Mouse (Mus musculus): ENCODE measurements around the gene Orm2. TPM values are rescaled to one million over a fixed set of nuclear protein-coding genes. Genes with fewer than 3 reads are reported as not detected.

Gene Orm2
- total RNA-seq, 2 experiments from 2014 or later: not detected

DNA sequence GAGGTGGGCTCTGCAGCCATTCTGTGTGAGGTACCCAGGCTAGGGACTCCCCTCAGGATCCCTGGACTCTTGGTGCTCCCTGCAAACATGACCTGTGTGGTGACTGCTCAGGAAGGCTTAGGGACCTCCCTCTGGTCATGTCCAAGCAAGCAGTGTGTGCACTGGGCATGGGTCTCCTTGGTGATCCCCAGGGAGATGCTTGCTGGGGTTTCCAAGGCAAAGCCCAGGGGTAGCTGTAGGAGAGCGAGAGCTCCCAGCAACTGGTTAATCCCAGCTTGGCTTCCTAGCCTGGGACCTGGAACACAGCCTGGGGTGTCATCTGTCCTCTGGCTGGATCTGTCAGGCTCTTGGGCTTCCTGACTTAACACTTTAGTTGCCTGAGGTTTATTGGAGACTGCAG, 13.1 kb downstream of the Orm2 start:
- peak; percentile 76 for DNase-seq
- intact Hi-C loops (cut with DNase I): no loop called here

DNA sequence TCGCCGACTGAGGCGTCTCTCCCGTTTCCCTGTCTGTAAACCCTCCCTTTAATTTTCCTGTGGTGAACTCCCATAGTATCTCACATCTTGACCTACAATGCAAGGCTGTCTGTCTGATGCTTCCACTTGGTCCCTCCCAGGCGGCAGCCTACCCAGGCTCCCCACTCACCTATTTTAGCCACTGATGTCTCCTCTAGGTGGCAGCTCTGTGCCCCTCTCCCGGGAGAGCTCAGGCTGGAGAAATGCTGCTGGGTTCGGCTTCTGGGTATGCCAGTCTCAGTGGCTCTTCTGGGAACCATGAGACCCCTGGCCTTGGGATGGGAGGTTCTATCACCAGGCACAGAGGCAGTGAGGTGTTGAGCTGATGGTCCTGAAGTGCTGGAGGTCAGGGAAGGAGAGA, 15.2 kb downstream of the Orm2 start:
- DNase-seq: no peak
- intact Hi-C loops (cut with DNase I): no loop called here

DNA sequence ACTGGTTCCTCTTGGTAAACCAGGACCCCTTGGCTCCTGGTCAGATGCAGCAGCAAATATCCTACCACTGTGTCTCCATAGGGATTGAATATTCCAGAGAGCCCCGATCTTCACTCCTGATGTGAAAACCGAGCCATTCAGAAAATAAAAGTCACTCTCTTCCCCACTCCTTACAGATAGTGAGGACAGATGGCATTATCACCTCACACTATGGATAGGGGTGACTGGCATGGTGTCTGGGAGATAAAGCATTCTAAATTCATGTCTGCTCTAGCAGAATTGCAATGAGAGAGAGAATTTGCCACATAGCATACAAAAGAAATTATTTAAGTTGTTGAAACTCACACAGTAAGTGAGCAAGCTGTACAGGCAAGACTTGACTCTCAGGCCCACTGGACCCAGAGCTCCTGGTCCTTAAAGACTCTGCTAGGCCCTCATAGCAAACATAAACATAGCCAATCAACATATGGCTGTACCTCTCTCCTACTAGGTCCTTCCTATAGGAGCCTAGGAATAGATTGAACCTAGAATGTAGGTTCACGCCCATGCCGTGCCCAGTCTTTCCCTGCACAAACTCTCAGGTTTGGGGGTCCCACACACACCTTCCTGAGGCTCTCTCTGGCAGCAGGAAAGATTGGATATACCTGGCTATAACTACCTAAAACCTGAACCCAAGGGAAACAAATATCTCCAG, 20.6 kb downstream of the Orm2 start:
- no peak for DNase-seq
- intact Hi-C loops (cut with DNase I): no loop called here

DNA sequence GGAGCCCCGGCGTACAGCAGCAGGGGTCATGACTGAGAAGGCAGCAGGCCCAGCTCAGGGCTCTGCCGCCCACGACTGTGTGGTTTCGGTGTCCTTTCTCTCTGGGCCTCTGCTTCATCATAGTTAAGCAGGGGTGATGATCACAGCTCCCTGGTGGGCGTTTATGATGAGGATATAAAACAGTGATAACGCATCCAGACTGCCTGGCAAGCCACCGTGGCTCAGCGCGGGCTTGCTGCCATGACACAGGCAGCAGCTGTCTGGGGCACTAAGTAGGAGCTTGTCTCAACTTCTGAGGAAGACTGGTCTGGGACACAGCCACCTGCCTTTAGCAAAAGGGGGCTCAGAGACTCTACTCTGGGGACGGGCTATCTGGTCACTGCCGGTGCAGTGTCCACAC, 21.2 kb downstream of the Orm2 start:
- DNase-seq: no peak
- intact Hi-C loops (cut with DNase I): no loop called here

DNA sequence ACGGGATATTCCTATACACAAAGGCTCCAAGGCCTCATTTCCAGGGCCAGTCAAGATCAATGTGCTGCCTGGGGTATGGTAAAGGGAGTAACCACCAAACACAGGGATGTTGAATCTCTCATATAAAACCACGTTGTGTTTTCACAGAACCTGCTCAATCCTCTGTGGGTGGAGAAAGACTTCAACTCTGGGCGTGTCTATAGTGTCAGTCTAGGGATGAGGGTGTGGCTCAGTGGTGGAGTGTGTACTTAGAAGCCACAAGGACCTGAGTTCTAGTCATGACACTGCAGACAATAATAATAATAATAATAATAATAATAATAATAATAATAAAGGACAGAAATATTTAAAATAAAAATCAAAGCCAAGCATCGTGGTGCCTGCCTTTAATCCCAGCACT, 22.0 kb downstream of the Orm2 start:
- no peak for DNase-seq
- intact Hi-C loops (cut with DNase I): no loop called here

DNA sequence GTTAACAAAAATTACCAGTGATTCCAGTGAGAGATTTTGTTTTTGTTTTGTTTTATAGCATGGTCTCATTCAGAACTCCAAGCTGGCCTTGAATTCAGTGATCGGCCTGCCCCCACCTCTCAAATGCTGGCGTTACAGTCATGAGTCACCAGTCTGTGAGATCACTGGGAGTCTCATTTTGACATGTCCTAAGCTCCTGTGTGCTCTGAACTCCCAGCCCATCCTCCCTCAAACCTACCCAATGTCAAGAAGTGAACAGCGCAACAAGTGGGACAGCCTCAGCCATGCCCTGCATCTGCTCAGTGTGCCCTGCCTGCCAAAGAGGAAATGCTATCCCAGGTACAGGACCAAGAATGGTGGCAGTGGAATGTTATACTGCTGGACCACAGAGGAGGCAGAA, 23.0 kb downstream of the Orm2 start:
- DNase-seq: no peak
- intact Hi-C loops (cut with DNase I): no loop called here

DNA sequence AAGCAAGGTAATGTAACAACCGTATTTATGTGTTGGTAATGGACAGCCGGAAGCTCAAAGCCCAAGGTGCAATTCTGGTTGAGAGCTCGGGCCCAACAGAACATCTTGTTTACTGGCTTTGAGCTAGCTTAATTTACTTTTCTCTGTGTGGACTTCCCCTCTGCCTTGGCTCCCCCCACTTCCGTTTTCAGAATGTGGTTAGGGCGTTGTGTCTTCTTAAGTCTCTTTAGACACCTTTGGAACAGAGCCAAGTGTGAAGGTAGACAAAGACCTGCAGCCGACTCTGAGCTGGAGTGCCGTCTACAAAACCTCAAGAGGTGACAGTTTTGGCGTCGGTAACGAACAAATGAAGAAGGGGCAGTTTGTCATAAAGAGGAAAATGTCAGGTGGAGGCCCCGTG, 23.5 kb downstream of the Orm2 start:
- intact Hi-C loops (cut with DNase I): no loop called here

DNA sequence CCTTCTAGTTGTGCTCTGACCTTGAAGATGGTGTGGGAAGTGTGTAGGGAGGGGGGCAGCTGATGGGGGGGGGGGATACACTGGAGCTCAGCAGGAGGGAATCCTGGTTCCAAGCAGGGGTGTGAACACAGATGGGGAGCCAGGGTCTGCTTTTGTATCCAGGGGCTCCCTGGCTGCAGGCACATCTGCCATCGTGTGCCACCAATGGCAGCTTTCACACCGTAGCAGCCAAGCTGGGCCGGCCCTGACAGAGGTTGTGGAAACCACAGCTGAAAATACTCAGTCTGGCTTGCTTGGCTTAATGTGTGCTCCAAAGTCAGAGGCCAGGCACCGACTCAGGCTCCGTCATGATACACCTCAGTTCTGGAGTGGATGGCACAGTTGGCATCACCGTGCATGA, 25.8 kb downstream of the Orm2 start:
- DNase-seq: no peak
- intact Hi-C loops (cut with DNase I): no loop called here

More for the DNA sequence above, 23.5 kb downstream of the Orm2 start:
- DNase-seq: no peak

DNA sequence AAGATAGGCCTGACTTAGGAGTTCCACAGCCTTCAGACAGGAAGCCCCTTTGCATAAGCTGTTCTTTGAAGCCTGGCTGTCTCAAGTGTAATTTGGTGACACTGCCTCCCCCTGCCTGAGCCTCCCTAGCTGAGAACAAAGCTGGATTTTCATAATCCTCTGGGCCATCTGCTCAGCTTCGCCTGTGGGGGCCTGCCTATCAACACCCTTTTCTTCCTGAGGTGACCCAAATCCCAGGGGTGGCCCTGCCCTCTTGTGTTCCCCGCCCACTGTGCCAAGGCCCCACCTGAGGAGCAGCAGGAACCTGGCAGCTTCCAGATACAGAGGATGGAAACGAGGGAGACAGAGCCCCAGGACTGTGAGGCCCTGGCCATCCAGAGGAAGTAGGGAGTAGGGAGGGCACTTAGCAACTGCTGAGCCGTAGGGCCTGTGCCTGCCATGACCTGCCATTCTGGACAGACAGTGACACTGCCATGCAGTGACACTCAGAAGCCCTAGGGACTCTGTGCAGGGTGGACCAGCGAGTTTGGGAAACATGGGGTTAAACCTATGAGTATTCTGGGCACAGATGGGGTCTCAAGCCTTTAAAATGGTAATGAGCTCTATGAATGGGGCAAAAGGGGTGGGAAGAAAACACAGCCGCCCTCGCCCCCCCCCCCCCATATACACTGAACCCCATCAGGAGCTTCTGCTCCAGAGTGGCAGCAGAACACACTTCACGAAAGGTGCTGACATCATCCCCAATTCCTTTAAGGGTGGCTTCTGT, 27.1 kb downstream of the Orm2 start:
- peak; percentile 49 for DNase-seq
- intact Hi-C loops (cut with DNase I): no loop called here

DNA sequence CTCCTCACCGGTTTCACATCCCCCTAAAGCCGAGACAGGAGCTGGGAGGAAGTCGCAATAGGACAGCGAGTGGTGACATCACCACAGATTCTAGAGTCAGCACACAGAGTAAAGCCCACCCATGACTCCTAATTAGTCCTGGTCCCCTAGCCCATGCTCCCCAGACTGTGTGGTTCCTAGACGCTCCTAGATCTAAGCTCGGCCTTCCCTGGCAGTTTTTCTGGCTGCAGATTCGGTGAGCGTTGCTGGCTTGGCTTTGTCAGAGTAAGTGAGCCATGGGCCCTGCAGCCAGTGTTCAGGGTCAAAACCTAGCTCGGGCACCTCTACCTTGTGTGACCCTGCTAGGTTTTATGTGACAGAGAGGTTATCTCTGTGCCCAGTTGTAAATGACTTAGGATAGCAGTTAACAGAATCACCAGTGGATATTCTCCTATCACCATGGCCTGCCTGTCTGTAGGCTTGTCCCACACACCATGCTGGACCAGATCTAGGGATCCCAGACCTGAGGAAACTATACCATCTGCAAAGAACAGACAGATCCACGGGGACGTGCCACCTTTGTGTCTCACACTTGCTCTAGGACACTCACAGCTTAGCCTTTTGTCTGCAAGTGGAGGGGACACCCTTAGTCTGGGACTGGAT, 27.8 kb downstream of the Orm2 start:
- intact Hi-C loops (cut with DNase I): no loop called here
- DNase-seq: no peak

DNA sequence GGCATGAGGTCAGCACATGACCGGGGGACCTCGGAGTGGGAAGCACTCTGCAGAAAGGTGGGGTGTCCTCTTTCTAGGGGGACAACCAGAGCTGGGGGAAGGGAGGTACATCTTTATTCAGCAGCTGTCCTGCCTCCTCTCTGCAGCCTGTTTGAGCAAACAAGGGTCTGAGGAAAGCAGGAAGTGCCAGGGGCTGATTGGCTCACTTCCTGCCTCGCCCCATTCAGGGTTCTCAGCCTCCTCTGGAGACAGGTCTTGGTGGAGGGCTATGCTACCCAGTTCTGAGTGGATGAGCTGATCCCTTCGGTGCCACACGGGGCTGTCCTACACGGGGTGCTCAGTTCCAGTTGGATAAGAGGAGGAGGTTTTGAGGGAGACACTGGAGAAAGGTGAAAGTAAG, 29.1 kb downstream of the Orm2 start:
- intact Hi-C loops (cut with DNase I): no loop called here
- DNase-seq: no peak

DNA sequence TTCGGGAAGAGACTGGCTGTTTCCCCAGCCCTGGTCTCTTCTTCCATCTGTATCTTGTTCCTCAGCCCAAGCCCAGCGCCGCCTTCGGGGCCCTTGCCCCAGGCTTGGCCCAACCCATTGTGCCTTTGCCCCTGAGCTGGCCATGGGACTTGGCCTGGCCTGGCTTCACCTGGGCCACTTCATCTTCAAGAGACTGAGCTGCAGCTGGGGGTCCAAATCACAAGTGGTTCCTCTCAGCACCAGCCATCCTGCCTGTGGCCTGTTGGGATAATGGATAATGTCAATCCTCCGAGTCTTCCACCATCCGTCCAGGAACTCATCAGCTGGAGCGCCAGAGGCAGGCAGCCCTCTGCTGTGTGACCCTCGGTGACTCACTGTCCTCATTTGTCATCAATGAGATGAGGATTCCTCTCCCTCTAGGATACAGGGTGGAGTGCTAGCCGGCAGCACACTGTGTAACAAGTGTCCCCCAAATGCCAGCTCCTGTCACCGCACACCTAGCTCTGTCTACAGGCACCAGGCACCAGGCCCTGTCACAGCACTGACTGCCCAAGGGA, 35.8 kb downstream of the Orm2 start:
- intact Hi-C loops (cut with DNase I): no loop called here
- no peak for DNase-seq

DNA sequence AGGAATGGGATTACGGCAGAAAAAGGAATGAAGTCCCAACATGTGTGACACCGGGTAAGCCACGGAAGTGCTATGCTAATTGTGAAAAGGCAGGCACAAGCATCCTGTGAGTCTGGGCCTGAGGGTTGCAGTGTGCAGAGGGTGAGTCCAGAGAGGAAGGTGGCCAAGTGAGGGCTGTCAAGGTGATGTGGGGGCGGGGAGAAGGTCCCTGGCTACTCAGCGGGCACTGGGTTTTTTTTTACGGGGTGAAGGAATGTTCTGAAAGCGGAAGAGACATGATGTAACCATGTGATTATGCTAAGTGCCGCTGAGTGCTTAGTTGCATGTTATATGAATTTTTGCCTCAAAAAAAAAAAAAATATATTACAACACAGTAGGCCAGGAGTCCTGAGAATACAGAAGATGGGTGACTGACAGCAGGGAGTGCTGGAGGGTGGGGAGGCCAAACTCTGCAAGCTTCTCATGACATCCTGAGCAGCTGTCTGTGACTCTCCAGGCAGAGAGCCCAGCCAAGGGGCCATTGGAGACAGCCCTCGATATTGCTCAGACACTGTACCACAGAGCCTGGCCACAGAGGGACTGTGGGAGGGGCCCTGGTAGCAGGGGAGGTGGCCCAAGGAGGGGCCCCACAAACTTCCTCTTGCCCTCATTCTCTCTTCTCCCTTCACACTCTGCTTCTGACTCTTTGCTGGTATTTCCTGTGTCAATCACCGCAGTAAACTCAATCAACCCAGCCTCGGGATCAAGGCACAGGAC, 36.8 kb downstream of the Orm2 start:
- intact Hi-C loops (cut with DNase I): no loop called here
- no peak for DNase-seq

DNA sequence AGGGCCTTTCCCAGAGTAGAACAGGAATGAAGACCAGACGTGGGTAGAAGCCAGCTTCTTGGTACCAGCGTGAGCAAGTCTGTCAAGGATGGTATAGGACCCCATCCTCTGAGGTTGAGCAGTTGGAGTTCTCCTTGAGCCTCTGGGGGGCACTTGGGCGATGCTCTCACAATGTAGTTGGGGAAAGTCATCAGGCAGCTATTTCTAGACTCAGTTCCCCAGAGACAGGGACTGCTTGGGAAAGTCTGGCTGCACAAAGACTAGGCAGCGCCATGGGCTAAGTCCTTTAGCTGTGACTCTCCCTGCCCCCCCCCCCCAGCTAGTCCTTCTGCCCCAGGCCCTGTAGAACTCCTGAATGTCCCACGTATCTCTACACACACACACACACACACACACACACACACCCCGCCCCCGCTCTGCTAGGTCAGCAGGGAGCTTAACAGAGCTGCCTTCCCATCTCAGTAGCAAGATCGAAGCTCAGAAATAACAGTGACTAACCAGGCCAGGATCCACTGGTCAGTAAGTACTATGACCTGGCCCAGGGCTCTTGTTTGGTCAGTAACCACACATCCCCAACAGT, 37.5 kb downstream of the Orm2 start:
- intact Hi-C loops (cut with DNase I): no loop called here
- no peak for DNase-seq

DNA sequence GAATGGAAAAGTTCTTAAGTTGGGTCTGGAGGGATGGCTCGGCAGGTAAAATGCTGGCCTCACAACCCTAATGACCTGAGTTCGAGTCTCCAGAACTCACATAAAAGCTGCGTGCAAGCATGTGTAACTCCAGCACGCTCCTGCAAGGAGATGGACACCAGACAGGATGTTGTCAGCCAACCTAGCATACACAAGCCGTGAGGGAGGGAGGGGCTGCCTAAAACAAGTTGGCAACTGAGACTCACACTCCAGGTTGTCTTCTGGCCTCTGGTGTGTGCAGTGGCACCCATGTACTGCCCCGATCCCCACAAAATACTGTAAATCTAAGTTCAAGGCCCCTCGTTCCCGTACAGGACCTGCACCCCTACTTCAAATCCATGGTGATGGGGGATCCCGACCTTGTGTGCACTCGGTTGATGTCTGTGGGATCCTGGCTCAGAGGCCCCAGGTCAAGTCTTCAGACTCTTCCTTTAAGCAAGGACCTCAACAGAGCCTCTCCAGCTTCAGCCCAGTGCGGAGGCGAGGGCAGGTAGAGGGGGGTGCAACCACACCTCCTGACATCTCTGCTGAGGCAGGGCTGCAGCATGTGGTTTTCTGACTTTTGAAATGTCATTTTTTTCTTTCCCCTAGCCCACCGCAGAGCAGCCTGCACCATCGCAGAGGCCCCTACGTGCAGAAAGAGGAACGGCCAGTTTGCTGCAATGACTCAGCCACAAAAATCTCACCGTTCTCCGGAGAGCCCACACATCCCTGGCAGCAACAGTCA, 38.5 kb downstream of the Orm2 start:
- DNase-seq: no peak
- intact Hi-C loops (cut with DNase I): no loop called here

DNA sequence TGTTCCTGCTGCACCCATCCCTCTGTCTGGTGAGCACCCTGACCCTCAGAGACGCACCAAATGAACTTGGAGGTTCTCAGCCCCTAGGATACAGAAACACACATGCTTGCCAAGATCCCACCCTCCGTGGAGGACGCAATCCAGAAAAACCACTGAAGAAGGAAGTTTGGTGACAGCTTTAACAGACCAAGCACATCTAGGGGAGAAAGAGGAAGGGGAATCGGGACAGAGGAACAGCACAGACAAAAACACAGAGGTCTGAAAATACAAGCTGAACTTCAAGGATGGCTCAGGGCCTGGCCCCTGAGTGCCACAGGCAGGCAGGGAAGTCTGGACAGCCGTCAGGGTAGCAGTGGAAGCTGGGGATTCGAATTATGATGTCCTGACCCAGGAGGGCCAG, 39.4 kb downstream of the Orm2 start:
- DNase-seq: no peak
- intact Hi-C loops (cut with DNase I): no loop called here

DNA sequence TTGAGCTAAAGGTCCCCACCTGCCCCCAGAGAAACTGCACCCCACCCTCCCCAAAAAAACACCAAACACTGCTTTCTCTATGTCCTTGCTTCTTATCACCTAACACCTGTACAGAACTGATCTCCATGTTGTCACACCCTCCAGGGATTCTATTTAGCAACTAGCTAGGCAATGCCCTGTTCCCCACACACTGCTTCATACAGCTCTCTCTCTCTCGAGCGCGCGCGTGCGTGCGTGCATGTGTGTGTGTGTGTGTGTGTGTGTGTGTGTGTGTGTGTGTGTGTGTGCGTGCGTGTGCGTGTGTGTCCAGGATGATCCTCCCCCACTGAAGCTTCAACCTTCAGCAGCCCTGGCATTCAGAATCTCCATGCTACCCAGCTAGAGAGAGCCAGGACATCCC, 39.8 kb downstream of the Orm2 start:
- no peak for DNase-seq
- intact Hi-C loops (cut with DNase I): no loop called here

DNA sequence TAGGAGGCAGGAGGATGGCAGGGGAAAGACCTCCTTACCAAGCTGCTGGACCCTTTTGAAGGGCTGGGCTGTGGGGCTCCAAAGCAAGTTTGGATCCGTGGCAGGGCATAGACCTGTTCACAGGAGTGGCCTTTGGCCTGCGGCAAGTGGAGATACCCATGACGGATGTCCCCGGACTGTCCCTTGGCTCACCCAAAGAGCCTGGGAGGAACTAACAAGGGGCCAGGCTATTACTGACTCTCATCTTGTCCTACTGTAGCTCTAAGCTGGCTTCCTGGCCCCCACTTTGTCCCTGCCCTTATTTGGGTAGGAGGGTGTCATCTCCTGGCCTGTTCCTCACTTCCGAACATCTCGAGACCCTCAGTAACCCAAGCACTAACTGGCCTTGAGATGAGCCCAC, 40.3 kb downstream of the Orm2 start:
- intact Hi-C loops (cut with DNase I): no loop called here
- DNase-seq: no peak

DNA sequence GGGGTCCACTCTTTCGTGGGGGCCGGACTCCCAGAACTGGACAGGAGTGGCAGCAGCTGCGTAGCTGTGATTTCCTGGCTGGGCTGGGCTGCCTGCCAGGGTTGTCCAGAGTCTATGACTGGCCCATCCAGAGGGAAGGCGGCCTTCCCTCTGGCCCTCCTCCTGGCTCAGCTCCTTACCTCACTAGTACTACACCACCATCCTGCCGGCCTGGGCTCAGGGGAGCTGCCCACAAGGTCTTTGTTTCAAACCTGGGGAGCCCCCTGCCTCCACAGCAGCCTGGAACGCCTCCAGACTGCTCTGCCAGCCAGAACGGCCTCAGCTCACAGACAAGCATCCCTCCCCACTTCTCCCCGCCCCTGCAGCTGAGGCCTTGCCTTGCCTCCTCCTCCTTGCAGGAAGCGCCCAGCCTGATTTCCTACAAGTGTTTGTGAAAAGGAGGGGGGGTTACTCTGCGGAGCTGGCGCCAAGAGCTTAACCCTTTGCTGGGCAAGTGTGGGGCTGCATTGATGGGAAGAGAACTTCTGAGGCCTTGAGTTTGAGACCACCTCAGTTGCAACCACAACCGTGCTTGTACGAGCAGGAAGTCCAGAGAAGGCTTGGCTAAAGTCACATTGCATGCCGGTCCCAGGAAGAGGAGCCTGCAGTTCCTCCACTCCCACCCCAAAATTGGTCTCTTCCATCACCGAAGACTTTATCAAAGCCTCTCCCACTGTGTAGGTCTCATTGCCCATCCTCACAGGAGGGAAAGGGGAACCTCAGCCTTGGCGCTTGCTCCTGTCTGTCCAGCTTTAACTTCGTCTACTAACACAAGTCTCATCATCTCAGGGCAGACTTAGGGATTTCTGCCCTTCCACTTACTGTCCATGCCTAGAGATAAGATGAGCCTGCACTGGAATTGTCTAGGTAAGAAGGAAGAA, 41.1 kb downstream of the Orm2 start, which contains the start of gene Akna:
TSS of gene Akna (minus strand) at position 315 of the 920 bp plus-strand sequence.
- DNase-seq: peak; percentile 93
- intact Hi-C loops (cut with DNase I): no loop called here

Measured in left cerebral cortex, postnatal 4 days (tissue).